In the genomic region with DNA sequence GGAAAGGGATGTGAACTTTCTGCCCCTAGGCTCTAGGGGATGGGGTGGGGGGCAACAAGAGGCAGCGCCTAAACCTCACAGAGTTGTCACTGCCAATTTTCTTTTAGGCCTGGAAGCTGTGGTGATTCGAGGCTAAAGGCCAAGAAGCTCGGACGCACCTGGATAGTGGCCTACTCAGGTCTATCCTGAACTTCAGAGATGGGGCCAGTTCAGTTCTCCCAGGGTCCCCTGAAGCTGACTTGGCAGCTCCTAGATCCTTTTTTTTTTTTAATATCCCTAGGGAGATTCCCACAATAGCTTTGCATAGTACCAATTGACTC, we compare ENCODE assay signal across 10 mouse cellular contexts. TPM values are rescaled to one million over a fixed set of nuclear protein-coding genes. Genes with fewer than 3 reads are reported as not detected.
DNase-seq lines count a peak whose midpoint lies in the region; ATAC-seq and TF ChIP-seq lines count a peak whose summit lies in the region.
"Had no signal": no experiment of that assay in that cellular context is flagged by ENCODE, and none has a peak within 500 bp of the region (broad histone marks: within the 10 kb centered on the region; RNA-seq: fewer than 3 reads in every experiment).

No protein-coding gene starts in this region.

- H3K9me3 ChIP-seq in heart, embryonic 11.5 days (replicated peaks; ENCODE audit: control insufficient read depth, low read length): no peaks in the 10 kb centered on the region
- no peaks in the 10 kb centered on the region for H3K9me3 ChIP-seq in liver, embryonic 12.5 days (replicated peaks)
- H3K9me3 ChIP-seq in stomach, postnatal 0 days (ENCODE audit: control insufficient read depth, low read length): no peaks in the 10 kb centered on the region

- ATAC-seq in heart, embryonic 11.5 days (replicated peaks; ENCODE audit: insufficient number of reproducible peaks, low FRiP score, low TSS enrichment): no peak
- ATAC-seq in liver, embryonic 12.5 days: no peak
- no peak for ATAC-seq in stomach, postnatal 0 days (ENCODE audit: low FRiP score, low TSS enrichment)

- H3K36me3 ChIP-seq in heart, embryonic 11.5 days (ENCODE audit: control insufficient read depth, insufficient read depth, low read length): no peaks in the 10 kb centered on the region
- H3K36me3 ChIP-seq in thymus, adult 2 months (ENCODE audit: control insufficient read depth, insufficient read depth, low read length): no peaks in the 10 kb centered on the region
- H3K36me3 ChIP-seq in liver, embryonic 12.5 days: no peaks in the 10 kb centered on the region
- no peaks in the 10 kb centered on the region for H3K36me3 ChIP-seq in stomach, postnatal 0 days (ENCODE audit: control insufficient read depth, insufficient read depth, low read length)

- no peak for TF ChIP-seq POLR2A in thymus, adult 2 months (IDR thresholded peaks at IDR 0.05; ENCODE audit: control insufficient read depth, extremely low read depth, insufficient read depth, low read length, poor library complexity)

- H3K27me3 ChIP-seq in heart, embryonic 11.5 days (ENCODE audit: control insufficient read depth, insufficient read depth, low read length): peaks cover 74% of the 10 kb centered on the region
- peaks cover 40% of the 10 kb centered on the region for H3K27me3 ChIP-seq in thymus, adult 2 months (ENCODE audit: control insufficient read depth, insufficient read depth, low read length)
- H3K27me3 ChIP-seq in liver, embryonic 12.5 days (replicated peaks): peaks cover 98% of the 10 kb centered on the region
- H3K27me3 ChIP-seq in stomach, postnatal 0 days (ENCODE audit: control insufficient read depth, insufficient read depth, low read length): peaks cover 5% of the 10 kb centered on the region; the same call in 1 of the 2 replicates

- 21% methylated on average over 4 of the region's 4 CpGs for WGBS in heart, embryonic 11.5 days (ENCODE audit: insufficient replicate concordance)
- 79% methylated on average over 4 of the region's 4 CpGs for WGBS in thymus, adult 2 months
- 35% methylated on average over 4 of the region's 4 CpGs for WGBS in liver, embryonic 12.5 days (ENCODE audit: insufficient replicate concordance)
- 50% methylated on average over 4 of the region's 4 CpGs for WGBS in stomach, postnatal 0 days

- H3K9ac ChIP-seq in heart, embryonic 11.5 days (ENCODE audit: low read depth, low read length): peak overlapping the region; percentile 78
- no peak overlapping the region for H3K9ac ChIP-seq in liver, embryonic 12.5 days
- H3K9ac ChIP-seq in stomach, postnatal 0 days (ENCODE audit: low read length): peak overlapping the region; percentile 65

- peak overlapping the region; percentile 66 for H3K4me3 ChIP-seq in heart, embryonic 11.5 days (ENCODE audit: low read depth, low read length)
- H3K4me3 ChIP-seq in thymus, adult 2 months (ENCODE audit: control insufficient read depth, insufficient read depth, low read length): peak overlapping the region; percentile 73
- H3K4me3 ChIP-seq in liver, embryonic 12.5 days: peak overlapping the region; percentile 59
- peak overlapping the region; percentile 72 for H3K4me3 ChIP-seq in stomach, postnatal 0 days (ENCODE audit: low read depth, low read length)

- no peak for DNase-seq in heart, adult 8-10 months (ENCODE audit: low spot score)
- DNase-seq in thymus, adult 2 months: no peak
- DNase-seq in thymus, postnatal 10 days (ENCODE audit: low spot score in 2 of 2): no peak
- no peak for DNase-seq in stomach, postnatal 0 days (ENCODE audit: low spot score)
- DNase-seq in adrenal gland, adult 18-20 months (ENCODE audit: low spot score in 2 of 2): no peak
- DNase-seq in testis, postnatal 10 days (ENCODE audit: low spot score): no peak

- peaks cover 10% of the 10 kb centered on the region; the same call in 1 of the 2 replicates for H3K4me1 ChIP-seq in heart, embryonic 11.5 days (ENCODE audit: control insufficient read depth, insufficient read depth, low read length)
- peaks cover 25% of the 10 kb centered on the region for H3K4me1 ChIP-seq in thymus, adult 2 months (replicated peaks; ENCODE audit: control insufficient read depth, insufficient read depth, low read length)
- H3K4me1 ChIP-seq in liver, embryonic 12.5 days: peaks cover 2% of the 10 kb centered on the region; the same call in 1 of the 2 replicates
- H3K4me1 ChIP-seq in stomach, postnatal 0 days (replicated peaks; ENCODE audit: control insufficient read depth, insufficient read depth): 0 out of 2 replicates have a peak, but pooled peaks cover 3% of the 10 kb centered on the region

- H3K4me2 ChIP-seq in heart, embryonic 11.5 days: peak overlapping the region; percentile 66
- H3K4me2 ChIP-seq in liver, embryonic 12.5 days: peak overlapping the region; percentile 73
- H3K4me2 ChIP-seq in stomach, postnatal 0 days (replicated peaks; ENCODE audit: low read depth): peak overlapping the region; percentile 93

- TF ChIP-seq EP300 in stomach, postnatal 0 days (optimal IDR thresholded peaks at IDR 0.05): no peak

- no peak for TF ChIP-seq CTCF in thymus, adult 2 months (IDR thresholded peaks at IDR 0.05; ENCODE audit: borderline replicate concordance, control insufficient read depth, extremely low read depth, insufficient read depth, low read length, poor library complexity)
- TF ChIP-seq CTCF in stomach, postnatal 0 days (IDR thresholded peaks at IDR 0.05; ENCODE audit: low read depth): no peak

- peak overlapping the region; percentile 83 for H3K27ac ChIP-seq in heart, embryonic 11.5 days (ENCODE audit: low read depth, low read length)
- H3K27ac ChIP-seq in thymus, adult 2 months (ENCODE audit: control insufficient read depth, insufficient read depth, low read length): no peak overlapping the region
- no peak overlapping the region for H3K27ac ChIP-seq in liver, embryonic 12.5 days
- peak overlapping the region; percentile 76 for H3K27ac ChIP-seq in stomach, postnatal 0 days (replicated peaks)

RNA-seq across cellular contexts. Expression of a gene that starts 13.2 kb away (rescaled TPM):
- 6.1 and 6.8 TPM in 2 replicates for polyA plus RNA-seq in heart, embryonic 11.5 days (2014; fragmentation: Nextera tagmentation; extraction: Ambion mirVana)
- 10 to 100 TPM; 62.6 to 88.8 (median 70.8) TPM for total RNA-seq in heart, adult 8-10 months (2022)
- polyA plus RNA-seq in thymus, adult 2 months (2012; rRNA removed): 16.6 and 20.4 TPM in 2 replicates
- 0.53 and 0.57 TPM in 2 replicates for polyA plus RNA-seq in liver, embryonic 12.5 days (2016; fragmentation: Nextera tagmentation; extraction: Ambion mirVana)
- 7.4 and 8.5 TPM in 2 replicates for polyA plus RNA-seq in stomach, postnatal 0 days (2015; fragmentation: Nextera tagmentation; extraction: Ambion mirVana)
- total RNA-seq in adrenal gland, adult 18-20 months (2021): 10 to 100 TPM; 13.8 to 14.1 TPM
- total RNA-seq: hematopoietic stem cell, adult 5-6 weeks; neutrophil, adult 5-6 weeks had no signal

RNA-seq across cellular contexts. Expression of a gene that starts 44.5 kb away (rescaled TPM):
- polyA plus RNA-seq in heart, embryonic 11.5 days (2014; fragmentation: Nextera tagmentation; extraction: Ambion mirVana): 0.19 and 0.25 TPM in 2 replicates
- 1 to 10 TPM in 1 of 4 experiments, under 1 TPM in 3; 0.31 to 1.6 (median 0.70) TPM for total RNA-seq in heart, adult 8-10 months (2022)
- 105 and 108 TPM in 2 replicates for polyA plus RNA-seq in thymus, adult 2 months (2012; rRNA removed)
- polyA plus RNA-seq in liver, embryonic 12.5 days (2016; fragmentation: Nextera tagmentation; extraction: Ambion mirVana): 0.24 and 0.27 TPM in 2 replicates
- polyA plus RNA-seq in stomach, postnatal 0 days (2015; fragmentation: Nextera tagmentation; extraction: Ambion mirVana): 0.24 and 0.36 TPM in 2 replicates
- 1 to 10 TPM; 1.6 to 3.0 TPM for total RNA-seq in adrenal gland, adult 18-20 months (2021)

Comparison
In these comparisons a context has a peak if more than half of its experiments do, and no peak if none do; other contexts are left out.
1. H3K27ac ChIP-seq: peak in heart, embryonic 11.5 days (single experiment) and stomach, postnatal 0 days (single experiment); none in thymus, adult 2 months (single experiment) and liver, embryonic 12.5 days (single experiment).
2. RNA of a gene that starts 44.5 kb away (polyA plus RNA-seq): 105 to 108 TPM in thymus, adult 2 months; 0.24 to 0.27 TPM in liver, embryonic 12.5 days, 0.24 to 0.36 TPM in stomach, postnatal 0 days and 0.19 to 0.25 TPM in heart, embryonic 11.5 days; every median in the first group is over 10 times any median in the second.
3. Peak in every context shown above with its lines, with median percentiles within 50 percentile points of each other: H3K4me2 ChIP-seq and H3K4me3 ChIP-seq.